ENCODE assay signal across 29 mouse cellular contexts in the genomic region with DNA sequence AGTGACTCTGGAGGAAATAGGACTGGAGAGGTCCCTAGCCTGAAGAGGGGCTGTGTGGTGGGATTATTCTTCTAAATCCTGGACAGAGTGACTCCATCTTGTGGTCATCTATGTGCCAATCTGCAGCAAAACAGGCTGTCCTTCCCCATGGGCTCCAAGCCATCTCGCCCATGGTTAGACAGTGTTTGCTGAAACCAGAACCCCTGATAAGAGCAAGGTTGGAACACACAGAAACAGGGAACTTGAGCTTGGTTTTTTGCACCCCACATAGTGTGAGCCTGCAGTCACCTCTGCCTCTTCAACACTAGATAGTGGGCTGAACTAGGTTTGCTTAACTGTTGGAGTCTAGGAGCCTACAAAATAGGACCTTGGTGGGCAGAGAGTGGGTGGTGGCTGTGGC. TPM values are rescaled to one million over a fixed set of nuclear protein-coding genes. Genes with fewer than 3 reads are reported as not detected.
DNase-seq lines count a peak whose midpoint lies in the region; ATAC-seq and TF ChIP-seq lines count a peak whose summit lies in the region.
"Had no signal": no experiment of that assay in that cellular context is flagged by ENCODE, and none has a peak within 500 bp of the region (broad histone marks: within the 10 kb centered on the region; RNA-seq: fewer than 3 reads in every experiment).

No protein-coding gene starts in this region.

- peak in 1 of 3 experiments; percentile 2; a peak in 1 of 6 replicates for TF ChIP-seq CTCF in MEL (IDR thresholded peaks at IDR 0.05 in 2 of 3, conservative IDR thresholded peaks at IDR 0.05 in 1 of 3; ENCODE audit: control insufficient read depth in 1 of 3, insufficient read depth in 1 of 3, low read depth in 2 of 3, low read length in 3 of 3, poor library complexity in 1 of 3, severe bottlenecking in 1 of 3)
- no peak for TF ChIP-seq CTCF in gastrocnemius, adult 2 months (IDR thresholded peaks at IDR 0.05)

- H3K4me2 ChIP-seq in midbrain, embryonic 13.5 days (replicated peaks): no peak overlapping the region
- H3K4me2 ChIP-seq: embryonic facial prominence, embryonic 13.5 days; forebrain, embryonic 13.5 days; heart, embryonic 11.5 days; heart, embryonic 15.5 days; hindbrain, embryonic 13.5 days had no signal

- H3K79me2 ChIP-seq in MEL (ENCODE audit: control insufficient read depth, insufficient read depth, low read length, poor library complexity): no peaks in the 10 kb centered on the region

- WGBS in midbrain, embryonic 13.5 days: 82% methylated on average over 1 of the region's 1 CpGs

- no peak overlapping the region for H3K9ac ChIP-seq in MEL (ENCODE audit: control insufficient read depth, low read depth, low read length, poor library complexity, severe bottlenecking)
- H3K9ac ChIP-seq in midbrain, embryonic 13.5 days (replicated peaks): no peak overlapping the region
- H3K9ac ChIP-seq: embryonic facial prominence, embryonic 13.5 days; forebrain, embryonic 13.5 days; forebrain, postnatal 0 days; heart, embryonic 15.5 days; hindbrain, embryonic 13.5 days had no signal

- no peak for TF ChIP-seq POLR2A in MEL (IDR thresholded peaks at IDR 0.05; ENCODE audit: control insufficient read depth in 1 of 2, insufficient read depth in 1 of 2, low read depth in 1 of 2, low read length in 2 of 2, poor library complexity in 1 of 2)

- peaks cover 45 to 58% of the 10 kb centered on the region in 2 experiments for H3K4me1 ChIP-seq in MEL (ENCODE audit: control insufficient read depth in 1 of 2, insufficient read depth in 2 of 2, low read length in 2 of 2)
- H3K4me1 ChIP-seq in midbrain, embryonic 13.5 days (replicated peaks): no peaks in the 10 kb centered on the region
- H3K4me1 ChIP-seq: embryonic facial prominence, embryonic 13.5 days; forebrain, embryonic 13.5 days; hindbrain, embryonic 13.5 days had no signal

- TF ChIP-seq RAD21 in MEL (IDR thresholded peaks at IDR 0.05; ENCODE audit: low read depth, low read length): no peak

- peak; percentile 62 for ATAC-seq in common myeloid progenitor, adult 5-6 weeks (replicated peaks; ENCODE audit: low read depth, poor library complexity, severe bottlenecking)
- ATAC-seq in megakaryocyte-erythroid progenitor cell, adult 5-6 weeks (replicated peaks; ENCODE audit: low FRiP score, low TSS enrichment, poor library complexity, severe bottlenecking): 0 out of 2 replicates have a peak, but pooled peaks have one; percentile 35
- no peak for ATAC-seq in erythroid progenitor cell, adult 5-6 weeks (replicated peaks; ENCODE audit: low FRiP score, poor library complexity, severe bottlenecking)
- no peak for ATAC-seq in midbrain, embryonic 13.5 days
- ATAC-seq: CD4-positive, CD25-positive, alpha-beta regulatory T cell, adult 4 months; forebrain, embryonic 13.5 days; forebrain, postnatal 0 days; hindbrain, postnatal 0 days had no signal

- H3K27me3 ChIP-seq in MEL (ENCODE audit: control insufficient read depth in 1 of 2, insufficient read depth in 2 of 2, low read length in 2 of 2): no peaks in the 10 kb centered on the region
- no peaks in the 10 kb centered on the region for H3K27me3 ChIP-seq in midbrain, embryonic 13.5 days
- H3K27me3 ChIP-seq: embryonic facial prominence, embryonic 13.5 days; forebrain, embryonic 13.5 days; heart, embryonic 15.5 days; hindbrain, embryonic 13.5 days had no signal

- TF ChIP-seq EP300 in MEL (IDR thresholded peaks at IDR 0.05; ENCODE audit: low read depth in 1 of 2, low read length in 2 of 2): peak; percentile 61 to 65; a peak in 3 of 4 replicates

- intact Hi-C loops in gastrocnemius, adult 2 months (cut with DNase I): no loop called here

- no peak overlapping the region for H3K4me3 ChIP-seq in MEL (ENCODE audit: control insufficient read depth in 1 of 2, insufficient read depth in 1 of 2, low read depth in 2 of 2, low read length in 2 of 2)
- no peak overlapping the region for H3K4me3 ChIP-seq in gastrocnemius, adult 2 months
- no peak overlapping the region for H3K4me3 ChIP-seq in midbrain, embryonic 13.5 days (replicated peaks)
- H3K4me3 ChIP-seq: embryonic facial prominence, embryonic 13.5 days; forebrain, embryonic 13.5 days; heart, adult 2 months; heart, embryonic 15.5 days; hindbrain, embryonic 13.5 days had no signal

- peaks cover 0 to 75% of the 10 kb centered on the region in 2 experiments; a peak in 2 of 4 replicates for H3K36me3 ChIP-seq in MEL (ENCODE audit: control insufficient read depth in 1 of 2, insufficient read depth in 2 of 2, low read length in 2 of 2)
- no peaks in the 10 kb centered on the region for H3K36me3 ChIP-seq in midbrain, embryonic 13.5 days
- H3K36me3 ChIP-seq: embryonic facial prominence, embryonic 13.5 days; G1E; heart, embryonic 15.5 days; hindbrain, embryonic 13.5 days had no signal

- no peaks in the 10 kb centered on the region for H3K9me3 ChIP-seq in MEL (replicated peaks; ENCODE audit: insufficient read depth, low read length)
- no peaks in the 10 kb centered on the region for H3K9me3 ChIP-seq in midbrain, embryonic 13.5 days
- H3K9me3 ChIP-seq: embryonic facial prominence, embryonic 13.5 days; forebrain, embryonic 13.5 days; G1E; heart, embryonic 15.5 days; hindbrain, embryonic 13.5 days had no signal

- peak overlapping the region; percentile 76 for H3K27ac ChIP-seq in MEL (ENCODE audit: control insufficient read depth, low read depth, low read length)
- H3K27ac ChIP-seq in gastrocnemius, adult 2 months: no peak overlapping the region
- H3K27ac ChIP-seq in midbrain, embryonic 13.5 days: no peak overlapping the region
- H3K27ac ChIP-seq: embryonic facial prominence, embryonic 13.5 days; forebrain, embryonic 13.5 days; heart, adult 2 months; heart, embryonic 15.5 days; hindbrain, embryonic 13.5 days; hindbrain, postnatal 0 days had no signal

- peak; percentile 31 for DNase-seq in heart, adult 11 months
- DNase-seq in heart, adult 18-20 months: no peak
- peak; percentile 87 for DNase-seq in MEL (ENCODE audit: low read depth, low spot score)
- no peak for DNase-seq in gastrocnemius, adult 2 months
- DNase-seq: adrenal gland, postnatal 25 days; B cell, adult 2 months; cerebellum, adult 11 months; cerebellum, adult 8-10 months; cerebellum, postnatal 14 days; forebrain, postnatal 0 days; gastrocnemius, postnatal 25 days; heart, adult 2 months; heart, postnatal 14 days had no signal

TF ChIP-seq in MEL, 35 proteins besides CTCF, POLR2A, EP300 and RAD21 (continues in another document):
- TF ChIP-seq NELFE (IDR thresholded peaks at IDR 0.05; ENCODE audit: low read depth, low read length) (no peak), TCF12 (IDR thresholded peaks at IDR 0.05; ENCODE audit: low read depth, low read length) (peak; percentile 49), RCOR1 (IDR thresholded peaks at IDR 0.05; ENCODE audit: low read depth, low read length) (peak; percentile 73), BHLHE40 (IDR thresholded peaks at IDR 0.05; ENCODE audit: borderline replicate concordance, low read depth, low read length) (no peak), MAFK (IDR thresholded peaks at IDR 0.05; ENCODE audit: borderline replicate concordance, low read depth, low read length) (no peak), USF1 (IDR thresholded peaks at IDR 0.05; ENCODE audit: low read depth, low read length) (no peak), ZMIZ1 (IDR thresholded peaks at IDR 0.05; ENCODE audit: low read depth, low read length) (no peak), TAL1 (IDR thresholded peaks at IDR 0.05; ENCODE audit: low read length) (peak; percentile 70), ZKSCAN1 (IDR thresholded peaks at IDR 0.05; ENCODE audit: low read depth, low read length) (no peak), TBP (IDR thresholded peaks at IDR 0.05; ENCODE audit: low read depth, low read length) (no peak), MAZ (IDR thresholded peaks at IDR 0.05; ENCODE audit: low read depth, low read length) (no peak), CHD2 (IDR thresholded peaks at IDR 0.05; ENCODE audit: low read length) (no peak), GATA1 (IDR thresholded peaks at IDR 0.05; ENCODE audit: low read depth, low read length) (peak; percentile 73), ZC3H11A (IDR thresholded peaks at IDR 0.05; ENCODE audit: low read depth, low read length) (no peak), KAT2A (conservative IDR thresholded peaks at IDR 0.05; ENCODE audit: low read depth, low read length) (no peak), POLR2AphosphoS5 (IDR thresholded peaks at IDR 0.05; ENCODE audit: borderline replicate concordance, low read depth, low read length) (no peak), E2F4 (IDR thresholded peaks at IDR 0.05; ENCODE audit: borderline replicate concordance, low read depth, low read length) (no peak), ETS1 (IDR thresholded peaks at IDR 0.05; ENCODE audit: low read depth, low read length) (peak; percentile 58)

RNA-seq across cellular contexts. Expression of a gene that starts 13.8 kb away (rescaled TPM):
- 1 to 10 TPM; 1.6 to 1.9 TPM for total RNA-seq in heart, adult 18-20 months (2021)
- 0.13 and 0.27 TPM in 2 replicates for total RNA-seq in MEL (2012; rRNA removed)
- under 1 TPM in 1 of 2 experiments, not detected in 1; 0.42 TPM for polyA plus RNA-seq in MEL (2012; ENCODE audit: insufficient read depth in 1 of 2, insufficient read length in 2 of 2, low read depth in 1 of 2, low replicate concordance in 2 of 2, missing spikeins in 1 of 2)
- total RNA-seq in common myeloid progenitor, adult 5-6 weeks (2017): 10.9 and 12.1 TPM in 2 replicates
- 0.37 TPM in 1 of 2 replicates, not detected in the other for total RNA-seq in megakaryocyte-erythroid progenitor cell, adult 5-6 weeks (2014; fragmentation: Nextera tagmentation)
- total RNA-seq in megakaryocyte-erythroid progenitor cell, adult 5-6 weeks (2017): 2.6 TPM in 1 of 2 replicates, not detected in the other
- total RNA-seq in gastrocnemius, adult 2 months (2021): under 1 TPM; 0.33 to 0.36 TPM
- total RNA-seq in erythroid progenitor cell, adult 5-6 weeks (2015; ENCODE audit: low replicate concordance): 5.0 TPM in 1 of 2 replicates, not detected in the other
- total RNA-seq in erythroid progenitor cell, adult 5-6 weeks (2017; ENCODE audit: low replicate concordance): 2.3 and 2.7 TPM in 2 replicates
- polyA plus RNA-seq in midbrain, embryonic 13.5 days (2015; fragmentation: Nextera tagmentation; extraction: Ambion mirVana): 0.15 TPM in 1 of 2 replicates, not detected in the other
- polyA plus RNA-seq: forebrain, embryonic 13.5 days; G1E; heart, embryonic 11.5 days; heart, embryonic 15.5 days; hindbrain, embryonic 13.5 days had no signal

RNA-seq across cellular contexts. Expression of a gene that starts 38.1 kb away (rescaled TPM):
- not detected for total RNA-seq in heart, adult 18-20 months (2021)
- 19.2 and 20.6 TPM in 2 replicates for total RNA-seq in MEL (2012; rRNA removed)
- polyA plus RNA-seq in MEL (2012; ENCODE audit: insufficient read depth in 1 of 2, insufficient read length in 2 of 2, low read depth in 1 of 2, low replicate concordance in 2 of 2, missing spikeins in 1 of 2): 10 to 100 TPM in 1 of 2 experiments, not detected in 1; 21.2 TPM
- total RNA-seq in common myeloid progenitor, adult 5-6 weeks (2017): 0.96 TPM in 1 of 2 replicates, not detected in the other
- total RNA-seq in megakaryocyte-erythroid progenitor cell, adult 5-6 weeks (2014; fragmentation: Nextera tagmentation): not detected in 2 replicates
- 3.7 TPM in 1 of 2 replicates, not detected in the other for total RNA-seq in megakaryocyte-erythroid progenitor cell, adult 5-6 weeks (2017)
- total RNA-seq in gastrocnemius, adult 2 months (2021): not detected
- not detected in 2 replicates for total RNA-seq in erythroid progenitor cell, adult 5-6 weeks (2015; ENCODE audit: low replicate concordance)
- total RNA-seq in erythroid progenitor cell, adult 5-6 weeks (2017; ENCODE audit: low replicate concordance): not detected in 2 replicates
- polyA plus RNA-seq in midbrain, embryonic 13.5 days (2015; fragmentation: Nextera tagmentation; extraction: Ambion mirVana): not detected in 2 replicates
- total RNA-seq: adrenal gland, postnatal 25 days; forebrain, postnatal 0 days; gastrocnemius, adult 18-20 months; gastrocnemius, postnatal 25 days; heart, adult 2 months; heart, postnatal 14 days; hematopoietic stem cell, adult 5-6 weeks; hindbrain, postnatal 0 days had no signal
- polyA plus RNA-seq: brain, embryonic 14.5 days; cortical plate, adult 2 months; embryonic facial prominence, embryonic 13.5 days; forebrain, embryonic 13.5 days; forebrain, postnatal 0 days; G1E; heart, adult 2 months; heart, embryonic 11.5 days; heart, embryonic 15.5 days; hindbrain, embryonic 13.5 days; hindbrain, postnatal 0 days had no signal

Comparison
In these comparisons a context has a peak if more than half of its experiments do, and no peak if none do; other contexts are left out.
1. DNase-seq: peak in heart, adult 11 months (single experiment) and MEL (single experiment); none in heart, adult 18-20 months (0 of 2) and gastrocnemius, adult 2 months (single experiment).
2. ATAC-seq: peak in common myeloid progenitor, adult 5-6 weeks (single experiment) and megakaryocyte-erythroid progenitor cell, adult 5-6 weeks (single experiment); none in erythroid progenitor cell, adult 5-6 weeks (single experiment) and midbrain, embryonic 13.5 days (single experiment).